Mouse (Mus musculus) liver, embryonic 14.5 days (tissue): ENCODE measurements around the gene Col2a1. TPM values are rescaled to one million over a fixed set of nuclear protein-coding genes. Genes with fewer than 3 reads are reported as not detected.

Experiments used
- ATAC-seq: fragments of 200-750 bp; cut with Nextera tagmentation; 2 replicates; pipeline ENCODE4 v1.8.0; 2017; ENCODE audit warnings: moderate number of reproducible peaks, mild to moderate bottlenecking, moderate library complexity; ENCODE audit not compliant: insufficient read depth
- DNase-seq, 3 experiments: peaks; one replicate each; pipeline ENCODE4 v3.0.0-alpha.2; 2012 to 2013; ENCODE audit warnings: low read depth in 3 of 3, low spot score in 3 of 3
- H3K27ac ChIP-seq: fragments of 300-500 bp; sonication (generic); 2 replicates; pipeline ENCODE4 v1.5.1; 2014; ENCODE audit warnings: moderate library complexity, mild to moderate bottlenecking, control low read depth, inconsistent platforms
- H3K27me3 ChIP-seq: fragments of 300-500 bp; sonication (generic); 2 replicates; pipeline ENCODE4 v1.6.1; 2014; ENCODE audit warnings: mild to moderate bottlenecking, low read length, moderate library complexity; ENCODE audit not compliant: control insufficient read depth, insufficient read depth
- H3K36me3 ChIP-seq: fragments of 300-500 bp; sonication (generic); replicated peaks from 2 replicates; pipeline ENCODE4 v1.6.1; 2014; ENCODE audit warnings: low read depth; ENCODE audit not compliant: control insufficient read depth, insufficient read depth
- H3K4me1 ChIP-seq, 2 experiments: fragments of 200-500 bp in 1 of 2; fragments of 300-500 bp in 1 of 2; sonication (generic) in 1 of 2; replicated peaks; 2 replicates each; pipeline ENCODE4 v1.6.1; 2012 to 2014; ENCODE audit warnings: antibody characterized with exemption in 1 of 2, inconsistent platforms in 1 of 2, low read length in 1 of 2; ENCODE audit not compliant: control insufficient read depth in 2 of 2, insufficient read depth in 2 of 2
- H3K4me2 ChIP-seq: fragments of 300-500 bp; sonication (generic); 2 replicates; pipeline ENCODE4 v1.6.1; 2014; ENCODE audit warnings: low read depth, mild to moderate bottlenecking, control low read depth, moderate library complexity
- H3K4me3 ChIP-seq, 2 experiments: fragments of 200-500 bp in 1 of 2; fragments of 300-500 bp in 1 of 2; sonication (generic) in 1 of 2; 2 replicates each; pipeline ENCODE4 v1.5.1; 2012 to 2014; ENCODE audit warnings: low read depth in 2 of 2, low read length in 2 of 2, mild to moderate bottlenecking in 2 of 2, control low read depth in 1 of 2, inconsistent platforms in 1 of 2, moderate library complexity in 1 of 2; ENCODE audit not compliant: insufficient read depth in 1 of 2
- H3K9ac ChIP-seq: fragments of 300-500 bp; sonication (generic); replicated peaks from 2 replicates; pipeline ENCODE4 v1.6.1; 2014; ENCODE audit warnings: mild to moderate bottlenecking, control low read depth, moderate library complexity
- H3K9me3 ChIP-seq: fragments of 300-500 bp; sonication (generic); 2 replicates; pipeline ENCODE4 v1.6.1; 2016; ENCODE audit warnings: low read length, mixed read lengths; ENCODE audit not compliant: control insufficient read depth
- CTCF ChIP-seq: IDR thresholded peaks from 2 replicates; pipeline ENCODE4 v1.5.1; 2016; ENCODE audit warnings: antibody characterized with exemption, low read depth, control low read depth
- EP300 ChIP-seq: IDR thresholded peaks from 2 replicates; pipeline ENCODE4 v1.6.1; 2016; ENCODE audit warnings: antibody characterized with exemption, low read depth
- WGBS: fragments of 180-500 bp; shearing (Covaris S2); extraction: QIAGEN DNeasy Blood & Tissue Kit; methylation state at CpG from one replicate; pipeline ENCODE4 v1.1.7; 2014; ENCODE audit not compliant: insufficient replicate concordance; 5-methylcytosine and 5-hydroxymethylcytosine counted together
- polyA plus RNA-seq, 2 experiments: library from polyadenylated mRNA; depleted of rRNA in 1 of 2; stranded (reverse) in 1 of 2; unstranded in 1 of 2; fragments of >200 nt; fragmentation: Nextera tagmentation in 1 of 2; extraction: Ambion mirVana in 1 of 2; gene quantifications; 2 replicates each; pipeline versions ENCODE4 v1.2.1 to v1.2.3; 2012 to 2014

Gene Col2a1
- polyA plus RNA-seq, 2 experiments: 0.04 to 0.56 TPM

GRCm38 (mm10) chr15:97999546-97999945 lies 4.9 kb downstream of the Col2a1 start:
- WGBS: 7% methylated on average over 13 of the region's 13 CpGs
- no peaks in the 10 kb centered on the region for H3K4me1 ChIP-seq
- no peaks in the 10 kb centered on the region for H3K36me3 ChIP-seq
- no peak overlapping the region for H3K27ac ChIP-seq
- ATAC-seq (no peak), DNase-seq (no peak)
- no peak overlapping the region for H3K4me2 ChIP-seq
- H3K4me3 ChIP-seq: no peak overlapping the region
- no peaks in the 10 kb centered on the region for H3K9me3 ChIP-seq
- peaks cover 66% of the 10 kb centered on the region for H3K27me3 ChIP-seq
- TF ChIP-seq EP300: no peak
- TF ChIP-seq CTCF: no peak
- no peak overlapping the region for H3K9ac ChIP-seq

- no peak overlapping the region for H3K4me2 ChIP-seq
- H3K36me3 ChIP-seq: no peaks in the 10 kb centered on the region
- H3K27ac ChIP-seq: no peak overlapping the region
- peaks cover 0 to 9% of the 10 kb centered on the region in 2 experiments; a peak in 1 of 4 replicates for H3K4me1 ChIP-seq
- TF ChIP-seq CTCF (no peak), EP300 (no peak)
- H3K9ac ChIP-seq: no peak overlapping the region
- DNase-seq (no peak), ATAC-seq (no peak)
- no peaks in the 10 kb centered on the region for H3K9me3 ChIP-seq
- H3K4me3 ChIP-seq: no peak overlapping the region
- WGBS: 68% methylated on average over 13 of the region's 13 CpGs
- H3K27me3 ChIP-seq: peaks cover 38% of the 10 kb centered on the region
Measured at GRCm38 (mm10) chr15:97996716-97997256, 7.7 kb downstream of the Col2a1 start.

- H3K9me3 ChIP-seq: no peaks in the 10 kb centered on the region
- no peaks in the 10 kb centered on the region; the same call in 1 of the 2 replicates for H3K27me3 ChIP-seq
- peaks cover 0 to 9% of the 10 kb centered on the region in 2 experiments; a peak in 1 of 4 replicates for H3K4me1 ChIP-seq
- no peak overlapping the region for H3K27ac ChIP-seq
- DNase-seq: peak; percentile 46 to 54 (median 53)
- peak overlapping the region; percentile 40 for H3K4me2 ChIP-seq
- no peak for TF ChIP-seq EP300
- no peak for TF ChIP-seq CTCF
- peak; percentile 88 for ATAC-seq
- no peak overlapping the region for H3K4me3 ChIP-seq
- H3K9ac ChIP-seq: no peak overlapping the region
- no peaks in the 10 kb centered on the region for H3K36me3 ChIP-seq
- 6% methylated on average over 18 of the region's 18 CpGs for WGBS
Measured at GRCm38 (mm10) chr15:97992712-97993286, 11.7 kb downstream of the Col2a1 start.

GRCm38 (mm10) chr15:97992027-97992711 lies 12.3 kb downstream of the Col2a1 start:
- no peaks in the 10 kb centered on the region for H3K9me3 ChIP-seq
- H3K9ac ChIP-seq: no peak overlapping the region
- no peak overlapping the region for H3K27ac ChIP-seq
- 48% methylated on average over 13 of the region's 13 CpGs for WGBS
- TF ChIP-seq CTCF (no peak), EP300 (no peak)
- DNase-seq (no peak), ATAC-seq (peak; percentile 20; the same call in 1 of the 2 replicates)
- no peak overlapping the region; the same call in 1 of the 2 replicates for H3K4me2 ChIP-seq
- H3K4me1 ChIP-seq: peaks cover 0 to 9% of the 10 kb centered on the region in 2 experiments; a peak in 1 of 4 replicates
- H3K27me3 ChIP-seq: no peaks in the 10 kb centered on the region; the same call in 1 of the 2 replicates
- no peak overlapping the region for H3K4me3 ChIP-seq
- H3K36me3 ChIP-seq: no peaks in the 10 kb centered on the region

- Histone ChIP-seq H3K4me3 (no peak overlapping the region), H3K9ac (no peak overlapping the region), H3K27me3 (no peaks in the 10 kb centered on the region; the same call in 1 of the 2 replicates), H3K4me1 (peaks cover 0 to 9% of the 10 kb centered on the region in 2 experiments; a peak in 1 of 4 replicates), H3K27ac (no peak overlapping the region), H3K4me2 (no peak overlapping the region), H3K36me3 (no peaks in the 10 kb centered on the region), H3K9me3 (no peaks in the 10 kb centered on the region)
- WGBS: 38% methylated on average over 12 of the region's 12 CpGs
- DNase-seq (no peak), ATAC-seq (no peak)
- TF ChIP-seq EP300 (no peak), CTCF (no peak)
Measured at GRCm38 (mm10) chr15:97991285-97991895, 13.1 kb downstream of the Col2a1 start.
